Mouse (Mus musculus) retina, adult 2 months (tissue): ENCODE measurements around the gene Nxnl1.
"Not testable (repeated sequence)": the region's sequence is repeated elsewhere in the genome, so short reads cannot be mapped to it uniquely, and the experiment has no call there.

Source experiments
- DNase-seq: peaks from one replicate; pipeline ENCODE4 v3.0.0-alpha.2; 2012; ENCODE audit warnings: low read depth, low spot score

The Nxnl1 gene

DNA sequence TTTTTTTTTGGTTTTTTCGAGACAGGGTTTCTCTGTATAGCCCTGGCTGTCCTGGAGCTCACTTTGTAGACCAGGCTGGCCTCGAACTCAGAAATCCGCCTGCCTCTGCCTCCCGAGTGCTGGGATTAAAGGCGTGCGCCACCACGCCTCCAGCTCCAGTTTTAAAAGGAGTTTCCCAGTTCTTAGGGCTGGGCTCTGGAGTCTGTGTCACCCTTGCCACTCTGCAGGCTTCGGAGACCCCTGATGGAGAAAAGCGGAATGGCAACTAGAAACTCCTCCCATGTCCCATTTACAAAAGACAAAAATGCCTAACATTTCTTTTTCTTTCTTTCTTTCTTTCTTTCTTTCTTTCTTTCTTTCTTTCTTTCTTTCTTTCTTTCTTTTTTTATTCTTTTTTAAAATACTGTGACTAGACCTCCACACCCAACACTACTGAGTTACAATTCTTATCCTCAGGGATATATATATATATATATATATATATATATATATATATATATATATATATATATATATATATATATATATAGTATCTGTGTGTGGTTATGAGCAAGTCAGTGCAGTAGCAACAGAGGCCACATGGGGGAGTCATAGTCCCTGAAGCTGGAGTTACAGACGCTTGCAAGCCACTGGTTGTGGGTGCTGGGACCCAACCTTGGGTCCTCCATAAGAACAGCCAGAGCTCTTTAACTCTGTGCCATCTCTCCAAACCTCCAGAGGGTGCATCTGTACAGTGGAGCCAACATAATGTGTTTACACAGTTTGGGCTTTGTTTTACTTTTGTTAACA lies 47.2 kb downstream of the Nxnl1 start:
- DNase-seq = not testable (repeated sequence)

DNA sequence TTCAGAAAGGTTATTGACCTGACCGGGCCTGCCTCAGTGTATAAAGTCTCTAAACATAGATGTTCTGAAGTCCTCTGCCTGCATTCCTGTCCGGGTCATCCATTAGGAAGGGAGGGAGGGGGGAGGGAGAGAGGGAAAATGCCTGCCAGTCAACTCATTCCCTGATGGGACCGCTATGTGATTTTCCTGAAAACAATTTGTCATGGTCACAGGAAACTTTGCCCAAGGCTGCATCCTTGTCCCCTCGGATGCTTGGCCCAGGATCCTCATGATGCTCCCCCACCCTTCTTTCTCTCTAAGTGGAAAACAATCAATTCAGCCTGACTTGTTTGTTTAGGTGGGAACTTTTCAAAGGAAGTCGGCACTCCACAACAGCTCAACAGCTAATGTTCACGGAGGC lies 49.6 kb downstream of the Nxnl1 start:
- no peak for DNase-seq

DNA sequence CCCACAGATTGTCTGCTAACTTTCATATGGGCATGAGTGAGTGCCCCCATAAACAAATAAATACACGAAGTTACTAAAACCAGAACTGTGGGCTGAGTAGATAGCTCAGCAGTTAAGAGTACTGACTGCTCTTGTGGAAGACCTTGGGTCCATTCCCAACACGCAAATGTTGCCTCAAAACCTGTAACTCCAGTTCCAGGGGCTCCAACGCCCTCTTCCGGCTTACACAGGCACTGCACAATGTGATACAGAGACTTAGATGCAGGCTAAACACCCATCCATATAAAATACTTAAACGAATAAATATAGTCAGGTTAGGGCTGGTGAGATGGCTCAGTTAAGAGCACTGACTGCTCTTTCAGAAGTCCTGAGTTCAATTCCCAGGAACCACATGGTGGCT lies 51.4 kb downstream of the Nxnl1 start:
- DNase-seq = no peak

DNA sequence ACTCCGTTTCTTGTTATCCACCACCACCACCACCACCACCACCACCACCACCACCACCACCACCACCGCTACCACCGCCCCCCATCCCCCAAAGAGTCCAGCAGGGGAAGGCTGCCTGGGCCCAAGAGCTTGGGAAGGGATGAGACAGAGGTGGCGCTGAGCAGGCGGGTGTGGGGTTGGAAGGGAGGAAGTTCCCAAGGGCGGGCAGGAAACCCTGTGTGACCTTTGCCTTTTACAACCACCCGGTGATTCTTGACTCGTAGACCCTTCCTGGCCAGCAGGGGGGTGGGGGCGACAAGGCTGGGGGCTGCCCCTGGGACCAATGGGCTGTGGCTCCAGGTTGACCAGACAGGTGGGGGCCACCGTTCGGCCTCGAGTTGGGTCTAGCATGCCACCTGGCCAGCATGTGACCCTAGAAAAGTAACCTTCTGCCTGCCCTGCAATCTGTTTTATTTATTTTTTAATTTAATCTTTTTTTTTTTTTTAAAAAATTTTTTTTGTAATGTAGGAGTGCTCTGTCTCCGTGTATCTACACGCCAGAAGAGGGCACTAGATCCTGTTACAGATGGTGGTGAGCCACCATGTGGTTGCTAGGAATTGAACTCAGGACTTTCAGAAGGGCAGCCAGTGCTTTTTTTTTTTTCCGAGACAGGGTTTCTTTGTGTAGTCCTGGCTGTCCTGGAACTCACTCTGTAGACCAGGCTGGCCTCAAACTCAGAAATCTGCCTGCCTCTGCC lies 53.2 kb downstream of the Nxnl1 start:
- DNase-seq = no peak

DNA sequence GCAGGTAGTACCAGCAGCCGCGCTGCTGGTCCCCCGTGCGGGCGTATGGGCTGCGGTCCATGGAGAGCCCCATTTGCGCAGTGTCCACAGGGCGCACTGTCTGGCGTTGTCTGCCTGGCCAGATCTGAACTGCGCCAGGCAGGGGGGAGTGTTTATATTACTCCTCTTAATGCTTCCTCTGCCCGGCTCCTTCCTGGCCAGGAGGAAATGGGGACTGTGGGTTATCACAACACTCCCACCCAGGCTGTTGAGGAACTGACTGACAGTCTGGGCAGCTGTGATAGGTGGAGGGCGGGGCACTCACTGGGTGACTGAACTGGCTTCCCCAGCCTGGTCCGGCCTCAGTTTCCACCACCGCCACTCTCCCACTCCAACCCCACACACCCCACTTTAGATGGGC lies 54.8 kb downstream of the Nxnl1 start, which contains the start of gene Plvap:
Gene Plvap (minus strand): TSS at position 109 of the 400 bp plus-strand sequence.
- no peak for DNase-seq
